Mouse (Mus musculus) monocyte, adult 5-6 weeks (primary cell): ENCODE measurements around the gene Muc5ac. TPM values are rescaled to one million over a fixed set of nuclear protein-coding genes. Genes with fewer than 3 reads are reported as not detected.
"Not testable (repeated sequence)": the region's sequence is repeated elsewhere in the genome, so short reads cannot be mapped to it uniquely, and the experiment has no call there.

ENCODE experiments used
- ATAC-seq: fragments of 153-309, 156-312 bp; replicated peaks from 2 replicates; pipeline ENCODE4 v1.8.0; 2017; ENCODE audit warnings: mild to moderate bottlenecking; ENCODE audit not compliant: low TSS enrichment, insufficient number of reproducible peaks, severe bottlenecking, poor library complexity, low FRiP score
- total RNA-seq: library from RNA; stranded (forward); fragments of 200-1000, 200-491, 200-594 nt; gene quantifications from 3 replicates; pipeline ENCODE4 v1.2.3, GENCODE M21; 2017

Gene Muc5ac
- total RNA-seq = not detected in 3 replicates

GRCm38 (mm10) chr7:141788677-141789452 lies at the start of gene Muc5ac:
Gene Muc5ac (plus strand): TSS chr7:141788972.
- ATAC-seq = no peak

GRCm38 (mm10) chr7:141747451-141748100 lies 41.2 kb upstream of the Muc5ac start:
- ATAC-seq = no peak

GRCm38 (mm10) chr7:141752513-141752912 lies 36.3 kb upstream of the Muc5ac start:
- no peak for ATAC-seq

- ATAC-seq = no peak
These were observed 32.9 kb upstream of the Muc5ac start for GRCm38 (mm10) chr7:141755831-141756230.

GRCm38 (mm10) chr7:141758291-141758690 lies 30.5 kb upstream of the Muc5ac start:
- ATAC-seq = no peak

- ATAC-seq = no peak
These were observed 18.3 kb upstream of the Muc5ac start for GRCm38 (mm10) chr7:141770521-141770920.

GRCm38 (mm10) chr7:141770988-141771387 lies 17.8 kb upstream of the Muc5ac start:
- ATAC-seq = no peak

GRCm38 (mm10) chr7:141772058-141772557 lies 16.7 kb upstream of the Muc5ac start:
- ATAC-seq = no peak

- no peak for ATAC-seq
These were observed 13.9 kb upstream of the Muc5ac start for GRCm38 (mm10) chr7:141774855-141775254.

GRCm38 (mm10) chr7:141776199-141776598 lies 12.6 kb upstream of the Muc5ac start:
- ATAC-seq = no peak

- ATAC-seq = no peak
These were observed 5.5 kb downstream of the Muc5ac start for GRCm38 (mm10) chr7:141794251-141794650.

- ATAC-seq = no peak
These were observed 14.4 kb downstream of the Muc5ac start for GRCm38 (mm10) chr7:141803206-141803605.

- ATAC-seq = no peak
These were observed 16.6 kb downstream of the Muc5ac start for GRCm38 (mm10) chr7:141805384-141805783.

- ATAC-seq = not testable (repeated sequence)
These were observed 19.1 kb downstream of the Muc5ac start for GRCm38 (mm10) chr7:141807823-141808222.

GRCm38 (mm10) chr7:141809933-141810332 lies 21.2 kb downstream of the Muc5ac start:
- ATAC-seq = not testable (repeated sequence)

GRCm38 (mm10) chr7:141813321-141813720 lies 24.5 kb downstream of the Muc5ac start:
- ATAC-seq = no peak

- no peak; the same call in 1 of the 2 replicates for ATAC-seq
These were observed 26.6 kb downstream of the Muc5ac start for GRCm38 (mm10) chr7:141815361-141815760.

GRCm38 (mm10) chr7:141817355-141818075 lies 28.7 kb downstream of the Muc5ac start:
- no peak for ATAC-seq

GRCm38 (mm10) chr7:141818267-141818666 lies 29.5 kb downstream of the Muc5ac start:
- no peak for ATAC-seq
